Mouse (Mus musculus) forebrain, embryonic 16.5 days (tissue): ENCODE results near the gene Hist1h2af. TPM values are rescaled to one million over a fixed set of nuclear protein-coding genes. Genes with fewer than 3 reads are reported as not detected.
A peak's percentile ranks its signal among the peaks of the same experiment; 100 is the strongest.
"Not testable (repeated sequence)": the region's sequence is repeated elsewhere in the genome, so short reads cannot be mapped to it uniquely, and the experiment has no call there.

ENCODE experiments used
- ATAC-seq: fragments of 200-750 bp; cut with Nextera tagmentation; 2 replicates; pipeline ENCODE4 v1.8.0; 2017; ENCODE audit warnings: mild to moderate bottlenecking, moderate library complexity
- H3K27ac ChIP-seq: fragments of 300-500 bp; sonication (generic); 2 replicates; pipeline ENCODE4 v1.5.1; 2014; ENCODE audit warnings: low read length, control low read depth
- H3K27me3 ChIP-seq: fragments of 300-500 bp; sonication (generic); replicated peaks from 2 replicates; pipeline ENCODE4 v1.6.1; 2014; ENCODE audit warnings: low read length; ENCODE audit not compliant: control insufficient read depth, insufficient read depth
- H3K36me3 ChIP-seq: fragments of 300-500 bp; sonication (generic); 2 replicates; pipeline ENCODE4 v1.6.1; 2014; ENCODE audit not compliant: control insufficient read depth, insufficient read depth
- H3K4me1 ChIP-seq: fragments of 300-500 bp; sonication (generic); replicated peaks from 2 replicates; pipeline ENCODE4 v1.6.1; 2014; ENCODE audit warnings: low read length; ENCODE audit not compliant: control insufficient read depth, insufficient read depth
- H3K4me2 ChIP-seq: fragments of 300-500 bp; sonication (generic); 2 replicates; pipeline ENCODE4 v1.6.1; 2014; ENCODE audit warnings: mild to moderate bottlenecking, low read length, control low read depth
- H3K4me3 ChIP-seq: fragments of 300-500 bp; sonication (generic); replicated peaks from 2 replicates; pipeline ENCODE4 v1.5.1; 2014; ENCODE audit warnings: mild to moderate bottlenecking, low read length, control low read depth
- H3K9ac ChIP-seq: fragments of 300-500 bp; sonication (generic); replicated peaks from 2 replicates; pipeline ENCODE4 v1.6.1; 2014; ENCODE audit warnings: low read depth, low read length, control low read depth
- H3K9me3 ChIP-seq: fragments of 300-500 bp; sonication (generic); 2 replicates; pipeline ENCODE4 v1.6.1; 2016; ENCODE audit warnings: low read length; ENCODE audit not compliant: control insufficient read depth
- WGBS: fragments of 180-500 bp; shearing (Covaris S2); extraction: QIAGEN DNeasy Blood & Tissue Kit; methylation state at CpG from one replicate; pipeline ENCODE4 v1.1.7; 2014; 5-methylcytosine and 5-hydroxymethylcytosine counted together
- polyA plus RNA-seq: library from polyadenylated mRNA; unstranded; fragments of >200 nt; fragmentation: Nextera tagmentation; extraction: Ambion mirVana; gene quantifications from 2 replicates; pipeline ENCODE4 v1.2.1, GENCODE M21; 2015

Gene Hist1h2af
- polyA plus RNA-seq, 1 experiment from 2014 or later = not detected

GRCm38 (mm10) chr13:23573034-23573897, 39.6 kb downstream of the Hist1h2af start:
- ATAC-seq, H3K9me3 ChIP-seq, H3K36me3 ChIP-seq, H3K27me3 ChIP-seq: not testable (repeated sequence)
- H3K4me2 ChIP-seq = peak overlapping the region; percentile 53
- H3K27ac ChIP-seq = peak overlapping the region; percentile 85
- H3K4me3 ChIP-seq = peak overlapping the region; percentile 41
- H3K9ac ChIP-seq = peak overlapping the region; percentile 42
- H3K4me1 ChIP-seq = peaks cover 27% of the 10 kb centered on the region
- 5% methylated on average over 18 of the region's 20 CpGs for WGBS

GRCm38 (mm10) chr13:23573898-23574524, 40.3 kb downstream of the Hist1h2af start, which contains the start of the genes Hist1h2bf and Hist1h2ad:
Gene Hist1h2bf, minus strand, starts transcription at chr13:23574196.
Gene Hist1h2ad, plus strand, starts transcription at chr13:23574381.
- not testable (repeated sequence) for H3K36me3 ChIP-seq, H3K9me3 ChIP-seq, H3K27me3 ChIP-seq
- H3K4me2 ChIP-seq = peak within 1 kb of the TSS; percentile 75
- peak; percentile 90 for ATAC-seq
- peak within 1 kb of the TSS; percentile 41 for H3K4me3 ChIP-seq
- peak within 1 kb of the TSS; percentile 42 for H3K9ac ChIP-seq
- WGBS = under 1% methylated on average over 21 of the region's 42 CpGs
- H3K27ac ChIP-seq = peak within 1 kb of the TSS; percentile 86
- peaks cover 27% of the 10 kb centered on the region for H3K4me1 ChIP-seq

- not testable (repeated sequence) for H3K27me3 ChIP-seq, ATAC-seq, H3K36me3 ChIP-seq, H3K9ac ChIP-seq, H3K9me3 ChIP-seq
- Histone ChIP-seq H3K4me2 (peak overlapping the region; percentile 57), H3K27ac (peak overlapping the region; percentile 86), H3K4me1 (peaks cover 27% of the 10 kb centered on the region), H3K4me3 (peak overlapping the region; percentile 41)
- 2% methylated on average over 6 of the region's 39 CpGs for WGBS
Observed at GRCm38 (mm10) chr13:23574546-23575170, 41.0 kb downstream of the Hist1h2af start.

- peak within 1 kb of the TSS; percentile 49 for H3K4me3 ChIP-seq
- ATAC-seq = peak; percentile 45
- WGBS = under 1% methylated on average over 14 of the region's 18 CpGs
- H3K4me1 ChIP-seq = peaks cover 24% of the 10 kb centered on the region
- peak within 1 kb of the TSS; percentile 75 for H3K4me2 ChIP-seq
- H3K27me3 ChIP-seq = no peaks in the 10 kb centered on the region
- peak within 1 kb of the TSS; percentile 86 for H3K27ac ChIP-seq
- no peaks in the 10 kb centered on the region for H3K9me3 ChIP-seq
- H3K36me3 ChIP-seq = no peaks in the 10 kb centered on the region
- H3K9ac ChIP-seq = peak within 1 kb of the TSS; percentile 64
Observed at GRCm38 (mm10) chr13:23575271-23575851, 41.7 kb downstream of the Hist1h2af start, which contains the start of gene Hist1h3d. Gene Hist1h3d, plus strand, starts transcription at chr13:23575763.

GRCm38 (mm10) chr13:23575864-23576313, 42.2 kb downstream of the Hist1h2af start:
- peaks cover 24% of the 10 kb centered on the region for H3K4me1 ChIP-seq
- H3K9me3 ChIP-seq, H3K36me3 ChIP-seq, ATAC-seq, H3K27me3 ChIP-seq: not testable (repeated sequence)
- peak overlapping the region; percentile 49 for H3K4me3 ChIP-seq
- peak overlapping the region; percentile 75 for H3K4me2 ChIP-seq
- peak overlapping the region; percentile 64 for H3K9ac ChIP-seq
- WGBS = 0% methylated on average over 10 of the region's 40 CpGs
- peak overlapping the region; percentile 78 for H3K27ac ChIP-seq

GRCm38 (mm10) chr13:23576351-23576881, 42.7 kb downstream of the Hist1h2af start:
- peak overlapping the region; percentile 75 for H3K4me2 ChIP-seq
- peak overlapping the region; percentile 64 for H3K9ac ChIP-seq
- ATAC-seq = no peak
- WGBS = 2% methylated on average over 7 of the region's 7 CpGs
- no peaks in the 10 kb centered on the region for H3K36me3 ChIP-seq
- peak overlapping the region; percentile 49 for H3K4me3 ChIP-seq
- H3K9me3 ChIP-seq = no peaks in the 10 kb centered on the region
- no peaks in the 10 kb centered on the region for H3K27me3 ChIP-seq
- H3K27ac ChIP-seq = peak overlapping the region; percentile 1; the same call in 1 of the 2 replicates
- H3K4me1 ChIP-seq = peaks cover 24% of the 10 kb centered on the region

GRCm38 (mm10) chr13:23576906-23577639, 43.4 kb downstream of the Hist1h2af start:
- no peaks in the 10 kb centered on the region for H3K27me3 ChIP-seq
- ATAC-seq = no peak
- H3K4me1 ChIP-seq = peaks cover 28% of the 10 kb centered on the region
- H3K36me3 ChIP-seq = no peaks in the 10 kb centered on the region
- no peak overlapping the region for H3K27ac ChIP-seq
- WGBS = 35% methylated on average over 6 of the region's 6 CpGs
- no peak overlapping the region; the same call in 1 of the 2 replicates for H3K9ac ChIP-seq
- peak overlapping the region; percentile 49 for H3K4me3 ChIP-seq
- H3K9me3 ChIP-seq = no peaks in the 10 kb centered on the region
- peak overlapping the region; percentile 75 for H3K4me2 ChIP-seq

- Histone ChIP-seq H3K4me2 (no peak overlapping the region), H3K4me1 (peaks cover 30% of the 10 kb centered on the region), H3K36me3 (no peaks in the 10 kb centered on the region), H3K9ac (no peak overlapping the region), H3K9me3 (no peaks in the 10 kb centered on the region), H3K4me3 (no peak overlapping the region), H3K27ac (no peak overlapping the region), H3K27me3 (no peaks in the 10 kb centered on the region)
- WGBS = 86% methylated on average over 1 of the region's 1 CpGs
- ATAC-seq = no peak
Observed at GRCm38 (mm10) chr13:23577835-23578234, 44.1 kb downstream of the Hist1h2af start.
